In genomic region chr2:21280794-21281420, GRCm38 (mm10) we compare ENCODE assay signal across 9 mouse cellular contexts.
DNase-seq lines count a peak whose midpoint lies in the region; ATAC-seq and TF ChIP-seq lines count a peak whose summit lies in the region.
"Had no signal": no experiment of that assay in that cellular context is flagged by ENCODE, and none has a peak within 500 bp of the region (broad histone marks: within the 10 kb centered on the region; RNA-seq: fewer than 3 reads in every experiment).

No protein-coding gene starts in this region.

- in situ Hi-C loops in ES-E14 (cut with MboI; ENCODE audit: low sequenced_read_pairs in 2 of 2, unreplicated experiment in 2 of 2) = loop anchor here (10.0 to 25.0 kb wide), 2 partner anchors 631 to 644 kb away; no protein-coding TSS in a partner anchor

- H3K9ac ChIP-seq in ES-E14 (ENCODE audit: insufficient read depth, low read depth, low read length, poor library complexity, severe bottlenecking) = no peak overlapping the region
- no peak overlapping the region for H3K9ac ChIP-seq in forebrain, embryonic 14.5 days (ENCODE audit: low read length)
- no peak overlapping the region for H3K9ac ChIP-seq in lung, embryonic 14.5 days
- H3K9ac ChIP-seq: heart, embryonic 13.5 days had no signal

- no peak overlapping the region for H3K4me3 ChIP-seq in ES-E14 (ENCODE audit: insufficient read depth in 1 of 2, low read depth in 1 of 2, low read length in 2 of 2, poor library complexity in 1 of 2, severe bottlenecking in 1 of 2)
- H3K4me3 ChIP-seq in forebrain, embryonic 14.5 days (ENCODE audit: low read depth, low read length) = no peak overlapping the region
- no peak overlapping the region; the same call in 1 of the 2 replicates for H3K4me3 ChIP-seq in layer of hippocampus, adult 2 months
- no peak overlapping the region for H3K4me3 ChIP-seq in lung, embryonic 14.5 days (ENCODE audit: low read depth, low read length)
- H3K4me3 ChIP-seq: heart, embryonic 13.5 days had no signal

- no peaks in the 10 kb centered on the region for H3K27me3 ChIP-seq in forebrain, embryonic 14.5 days (replicated peaks; ENCODE audit: control insufficient read depth, insufficient read depth, low read length)
- no peaks in the 10 kb centered on the region for H3K27me3 ChIP-seq in lung, embryonic 14.5 days (ENCODE audit: insufficient read depth, low read length)
- H3K27me3 ChIP-seq: heart, embryonic 13.5 days had no signal

- peak; percentile 97 for TF ChIP-seq CTCF in layer of hippocampus, adult 2 months (conservative IDR thresholded peaks at IDR 0.05)
- TF ChIP-seq CTCF in lung, embryonic 14.5 days (IDR thresholded peaks at IDR 0.05; ENCODE audit: low read depth) = peak; percentile 93

- 29% methylated on average over 9 of the region's 9 CpGs for WGBS in forebrain, embryonic 14.5 days
- WGBS in lung, embryonic 14.5 days = 28% methylated on average over 9 of the region's 9 CpGs

- ATAC-seq in forebrain, embryonic 14.5 days = peak; percentile 84
- ATAC-seq in lung, embryonic 14.5 days (ENCODE audit: insufficient read depth) = peak; percentile 87

- no peak overlapping the region for H3K27ac ChIP-seq in ES-E14 (ENCODE audit: insufficient read depth, low read depth, low read length, poor library complexity, severe bottlenecking)
- no peak overlapping the region for H3K27ac ChIP-seq in forebrain, embryonic 14.5 days (ENCODE audit: low read depth, low read length)
- H3K27ac ChIP-seq in layer of hippocampus, adult 2 months = no peak overlapping the region
- H3K27ac ChIP-seq in lung, embryonic 14.5 days (ENCODE audit: low read depth) = no peak overlapping the region
- H3K27ac ChIP-seq: heart, embryonic 13.5 days had no signal

- H3K36me3 ChIP-seq in ES-E14 (ENCODE audit: control insufficient read depth, insufficient read depth, low read length, poor library complexity, severe bottlenecking) = no peaks in the 10 kb centered on the region
- H3K36me3 ChIP-seq in forebrain, embryonic 14.5 days (ENCODE audit: control insufficient read depth, insufficient read depth, low read length) = no peaks in the 10 kb centered on the region
- H3K36me3 ChIP-seq in lung, embryonic 14.5 days (ENCODE audit: insufficient read depth) = no peaks in the 10 kb centered on the region
- H3K36me3 ChIP-seq: heart, embryonic 13.5 days had no signal

- H3K4me2 ChIP-seq in forebrain, embryonic 14.5 days (ENCODE audit: low read length) = no peak overlapping the region
- no peak overlapping the region for H3K4me2 ChIP-seq in lung, embryonic 14.5 days
- H3K4me2 ChIP-seq: heart, embryonic 13.5 days had no signal

- peak; percentile 51 for DNase-seq in ES-E14 (ENCODE audit: low read depth, low spot score)
- peak; percentile 23 for DNase-seq in c-Kit-positive CD71-positive TER-119-positive erythroid progenitor cells, embryonic 14.5 days (ENCODE audit: low spot score)
- DNase-seq in forebrain, embryonic 14.5 days (ENCODE audit: low spot score) = peak; percentile 86
- peak; percentile 83 for DNase-seq in heart, postnatal 4 days
- DNase-seq in layer of hippocampus, adult 2 months (ENCODE audit: low spot score in 2 of 2) = peak; percentile 77 to 92
- peak; percentile 87 for DNase-seq in lung, embryonic 14.5 days
- peak; percentile 75 for DNase-seq in ovary, postnatal 14 days (ENCODE audit: low spot score)
- peak; percentile 5 to 73 for DNase-seq in thymus, postnatal 10 days (ENCODE audit: low spot score in 2 of 2)

- peaks cover 0 to 1% of the 10 kb centered on the region in 2 experiments; a peak in 1 of 4 replicates for H3K4me1 ChIP-seq in ES-E14 (ENCODE audit: control insufficient read depth in 2 of 2, insufficient read depth in 2 of 2, low read length in 2 of 2, poor library complexity in 1 of 2)
- H3K4me1 ChIP-seq in forebrain, embryonic 14.5 days (ENCODE audit: control insufficient read depth, insufficient read depth, low read length) = peaks cover 14% of the 10 kb centered on the region
- no peaks in the 10 kb centered on the region for H3K4me1 ChIP-seq in lung, embryonic 14.5 days (ENCODE audit: insufficient read depth)
- H3K4me1 ChIP-seq: heart, embryonic 13.5 days had no signal

- H3K9me3 ChIP-seq in ES-E14 (ENCODE audit: control insufficient read depth, insufficient read depth, low read depth, low read length) = no peaks in the 10 kb centered on the region
- no peaks in the 10 kb centered on the region for H3K9me3 ChIP-seq in forebrain, embryonic 14.5 days (replicated peaks; ENCODE audit: control insufficient read depth, low read length)
- no peaks in the 10 kb centered on the region for H3K9me3 ChIP-seq in lung, embryonic 14.5 days (ENCODE audit: low read depth, low read length)
- H3K9me3 ChIP-seq: heart, embryonic 13.5 days had no signal

TF ChIP-seq in ES-E14, 5 proteins besides CTCF, POLR2A, EP300 and RAD21:
- TF ChIP-seq ZNF384 (IDR thresholded peaks at IDR 0.05; ENCODE audit: low read depth, low read length) = no peak
- no peak for TF ChIP-seq HCFC1 (IDR thresholded peaks at IDR 0.05; ENCODE audit: borderline replicate concordance, insufficient read depth, low read length)
- no peak for TF ChIP-seq CHD2 (IDR thresholded peaks at IDR 0.05; ENCODE audit: low read depth, low read length)
- peak; percentile 92 for TF ChIP-seq ZC3H11A (IDR thresholded peaks at IDR 0.05; ENCODE audit: borderline replicate concordance, low read depth, low read length)
- TF ChIP-seq MAFK (IDR thresholded peaks at IDR 0.05; ENCODE audit: insufficient read depth, low read depth, low read length) = no peak

Comparison
In these comparisons a context has a peak if more than half of its experiments do, and no peak if none do; other contexts are left out.
1. DNase-seq: peak in every context shown above with its lines; median percentile 87 in lung, embryonic 14.5 days; 86 in forebrain, embryonic 14.5 days; 84 in layer of hippocampus, adult 2 months; 83 in heart, postnatal 4 days; 75 in ovary, postnatal 14 days; 51 in ES-E14; 39 in thymus, postnatal 10 days; 23 in c-Kit-positive CD71-positive TER-119-positive erythroid progenitor cells, embryonic 14.5 days.